Mouse (Mus musculus) forebrain, embryonic 10.5 days (tissue): ENCODE results near the gene Farp1. TPM values are rescaled to one million over a fixed set of nuclear protein-coding genes. Genes with fewer than 3 reads are reported as not detected.

ENCODE experiments used
- DNase-seq: peaks from one replicate; pipeline ENCODE4 v3.0.0-alpha.2; 2017; ENCODE audit warnings: low spot score; ENCODE audit errors: extremely low spot score
- H3K27ac ChIP-seq: fragments of 300-500 bp; sonication (generic); 2 replicates; pipeline ENCODE4 v1.5.1; 2016; ENCODE audit warnings: mild to moderate bottlenecking
- H3K27me3 ChIP-seq: fragments of 300-500 bp; sonication (generic); 2 replicates; pipeline ENCODE4 v1.6.1; 2016; ENCODE audit warnings: mild to moderate bottlenecking; ENCODE audit not compliant: poor library complexity, severe bottlenecking
- H3K36me3 ChIP-seq: fragments of 300-500 bp; sonication (generic); replicated peaks from 2 replicates; pipeline ENCODE4 v1.6.1; 2016; ENCODE audit warnings: mild to moderate bottlenecking, moderate library complexity
- H3K4me1 ChIP-seq: fragments of 300-500 bp; sonication (generic); 2 replicates; pipeline ENCODE4 v1.6.1; 2016
- H3K4me3 ChIP-seq: fragments of 300-500 bp; sonication (generic); 2 replicates; pipeline ENCODE4 v1.5.1; 2016; ENCODE audit warnings: mild to moderate bottlenecking, moderate library complexity
- H3K9me3 ChIP-seq: fragments of 300-500 bp; sonication (generic); 2 replicates; pipeline ENCODE4 v1.6.1; 2016; ENCODE audit warnings: mild to moderate bottlenecking, moderate library complexity
- WGBS: fragments of 180-500 bp; shearing (Covaris S2); methylation state at CpG from one replicate; pipeline ENCODE4 v1.1.7; 2016; 5-methylcytosine and 5-hydroxymethylcytosine counted together
- polyA plus RNA-seq: library from polyadenylated mRNA; unstranded; fragments of >200 nt; fragmentation: Nextera tagmentation; extraction: Ambion mirVana; gene quantifications from 2 replicates; pipeline ENCODE4 v1.2.1, GENCODE M21; 2016

Farp1 gene
- polyA plus RNA-seq, 1 experiment from 2014 or later = 22.9 TPM

DNA sequence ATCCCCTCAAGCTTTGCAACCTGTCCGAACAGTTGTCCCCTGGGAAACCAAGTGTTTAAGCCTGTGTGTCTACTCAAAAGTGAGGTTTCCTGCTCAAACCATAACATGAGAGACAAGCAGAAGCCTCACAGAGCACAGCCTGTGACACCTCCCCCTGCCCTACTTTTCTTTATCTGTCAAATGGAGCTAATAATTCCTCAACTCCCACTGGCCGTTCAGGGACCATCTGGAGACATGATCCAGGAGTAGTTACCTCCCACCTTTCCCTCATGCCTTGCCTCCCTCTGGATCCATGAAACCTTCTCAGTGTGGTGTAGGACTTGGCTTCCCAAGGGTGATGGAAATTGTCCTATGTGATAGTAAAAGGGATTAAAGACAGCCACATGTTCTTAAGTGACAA, 109.5 kb downstream of the Farp1 start:
- Histone ChIP-seq H3K9me3 (no peaks in the 10 kb centered on the region), H3K36me3 (no peaks in the 10 kb centered on the region), H3K4me1 (peaks cover 34% of the 10 kb centered on the region), H3K27ac (no peak overlapping the region), H3K27me3 (no peaks in the 10 kb centered on the region), H3K4me3 (no peak overlapping the region)
- no peak for DNase-seq
- 80% methylated on average over 2 of the region's 2 CpGs for WGBS

DNA sequence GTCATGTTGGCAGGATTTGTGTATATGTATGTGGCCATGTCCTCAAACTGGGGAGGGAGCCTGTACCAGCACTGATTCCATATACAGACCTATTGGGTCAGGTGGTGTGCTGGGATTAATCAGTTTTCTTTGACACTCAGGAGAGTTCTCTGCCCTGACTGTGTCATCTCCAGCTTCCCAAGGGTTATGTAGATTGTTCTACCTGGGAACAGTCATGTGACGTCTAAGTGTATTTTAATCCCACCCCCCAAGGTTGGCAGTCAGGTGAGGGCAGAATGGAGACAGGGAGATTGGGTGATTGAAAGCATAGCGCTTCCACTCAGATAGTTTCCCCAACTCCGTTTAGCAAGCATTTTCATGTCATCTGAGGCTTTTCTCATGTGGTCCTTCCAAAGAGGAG, 110.3 kb downstream of the Farp1 start:
- WGBS = 60% methylated on average over 3 of the region's 3 CpGs
- no peak for DNase-seq
- H3K4me3 ChIP-seq = no peak overlapping the region
- H3K36me3 ChIP-seq = no peaks in the 10 kb centered on the region
- H3K27me3 ChIP-seq = no peaks in the 10 kb centered on the region
- 0 out of 2 replicates have a peak overlapping the region, but pooled peaks have one; percentile 32 for H3K27ac ChIP-seq
- H3K9me3 ChIP-seq = no peaks in the 10 kb centered on the region
- H3K4me1 ChIP-seq = peaks cover 42% of the 10 kb centered on the region

DNA sequence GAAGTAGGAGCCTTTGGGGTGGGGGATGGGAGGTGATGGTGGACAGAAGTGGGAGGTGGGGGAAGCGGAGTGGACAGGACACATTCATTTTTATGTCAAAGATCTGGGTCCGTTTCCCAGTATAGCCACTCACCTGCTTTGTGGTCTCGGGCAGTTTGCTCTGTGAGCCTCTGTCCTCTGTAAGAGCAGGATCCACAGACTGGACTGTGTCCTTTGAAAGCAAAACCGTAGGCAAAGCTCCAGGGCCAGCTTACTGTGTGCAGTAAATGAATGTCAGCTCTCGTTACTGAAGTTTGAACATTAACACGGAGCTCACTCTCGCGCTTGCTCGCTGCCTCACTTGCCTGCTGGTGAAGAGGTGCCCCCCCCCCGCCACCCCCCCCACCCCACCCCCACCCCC, 110.7 kb downstream of the Farp1 start:
- no peak overlapping the region for H3K4me3 ChIP-seq
- 38% methylated on average over 9 of the region's 10 CpGs for WGBS
- H3K27ac ChIP-seq = 0 out of 2 replicates have a peak overlapping the region, but pooled peaks have one; percentile 32
- H3K36me3 ChIP-seq = no peaks in the 10 kb centered on the region
- H3K9me3 ChIP-seq = no peaks in the 10 kb centered on the region
- DNase-seq = no peak
- no peaks in the 10 kb centered on the region for H3K27me3 ChIP-seq
- H3K4me1 ChIP-seq = peaks cover 42% of the 10 kb centered on the region

DNA sequence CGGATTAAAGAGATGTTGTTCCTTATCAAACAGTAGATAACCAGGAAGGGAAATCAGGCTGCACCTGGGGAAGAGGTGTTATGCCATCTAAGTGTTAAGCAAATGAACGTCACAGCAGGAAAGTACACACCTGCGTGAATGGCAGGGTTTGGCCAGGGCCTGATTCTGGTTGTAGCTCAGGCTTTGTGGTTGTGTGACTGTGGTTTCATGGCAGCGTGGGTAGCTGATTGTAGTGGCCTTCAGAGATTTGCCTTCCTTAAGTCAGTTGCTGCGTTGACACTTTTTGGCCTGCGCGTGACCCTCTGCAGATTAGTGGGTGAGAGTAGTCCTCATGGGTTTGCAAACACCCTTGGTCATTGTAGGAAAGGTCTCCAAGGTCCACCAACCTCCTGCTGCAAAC, 111.2 kb downstream of the Farp1 start:
- H3K4me1 ChIP-seq = peaks cover 46% of the 10 kb centered on the region
- 59% methylated on average over 7 of the region's 7 CpGs for WGBS
- no peak overlapping the region for H3K4me3 ChIP-seq
- no peak overlapping the region for H3K27ac ChIP-seq
- H3K27me3 ChIP-seq = no peaks in the 10 kb centered on the region
- H3K9me3 ChIP-seq = no peaks in the 10 kb centered on the region
- no peak for DNase-seq
- H3K36me3 ChIP-seq = no peaks in the 10 kb centered on the region; the same call in 1 of the 2 replicates

DNA sequence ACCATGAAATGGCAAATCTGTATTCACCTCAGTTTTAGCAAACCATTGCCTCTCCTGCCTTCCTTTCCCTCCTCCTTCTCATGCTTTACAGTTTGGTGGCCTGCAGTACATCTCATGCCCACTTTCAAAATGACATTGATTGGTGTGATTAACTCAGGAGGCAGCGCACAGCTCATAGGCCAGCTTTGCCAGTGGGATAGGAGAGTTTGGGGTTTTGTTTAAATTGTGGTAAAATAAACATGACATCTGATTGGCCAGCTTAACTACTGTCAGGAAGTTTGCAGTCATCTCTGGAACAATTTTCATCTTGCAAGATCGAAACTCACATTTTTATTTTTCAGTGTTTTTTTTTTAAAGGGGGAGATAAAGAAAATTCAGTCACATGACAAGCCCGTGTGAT, 112.0 kb downstream of the Farp1 start:
- H3K9me3 ChIP-seq = no peaks in the 10 kb centered on the region
- no peak for DNase-seq
- 95% methylated on average over 3 of the region's 3 CpGs for WGBS
- H3K27me3 ChIP-seq = no peaks in the 10 kb centered on the region
- no peak overlapping the region for H3K27ac ChIP-seq
- H3K4me1 ChIP-seq = peaks cover 54% of the 10 kb centered on the region
- H3K36me3 ChIP-seq = no peaks in the 10 kb centered on the region; the same call in 1 of the 2 replicates
- no peak overlapping the region for H3K4me3 ChIP-seq

DNA sequence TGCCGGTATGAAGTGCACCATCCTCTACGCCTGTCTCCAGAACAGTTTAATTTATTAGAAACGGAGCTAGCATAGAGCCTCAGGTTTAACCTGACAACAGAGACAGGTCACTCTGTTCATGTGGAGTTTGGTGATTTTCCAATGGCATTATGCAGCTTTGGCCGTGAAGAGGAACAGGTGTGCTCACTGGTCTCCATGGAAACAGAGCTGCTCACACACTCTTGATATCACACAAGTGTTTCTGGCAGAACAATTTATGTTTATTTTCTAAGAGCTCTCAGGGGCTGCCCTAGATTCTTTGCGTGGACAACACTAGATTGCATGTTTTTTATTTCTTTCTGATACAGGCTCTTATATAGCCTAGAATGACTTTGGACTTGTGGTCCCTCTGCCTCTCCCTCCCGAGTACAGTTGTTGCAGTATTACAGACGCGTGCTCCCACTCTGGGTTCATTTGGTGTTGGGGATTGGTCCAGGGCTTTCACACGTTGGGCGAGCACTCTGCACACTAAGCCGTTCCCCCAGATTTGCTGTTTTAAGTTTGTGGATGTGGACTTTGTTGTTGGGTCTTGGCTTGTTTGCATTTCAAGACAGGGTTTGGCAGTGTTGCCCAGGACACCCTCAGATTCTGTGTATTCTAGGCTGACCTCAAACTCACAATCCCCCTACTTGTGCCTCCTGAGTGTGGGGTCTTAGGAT, 113.2 kb downstream of the Farp1 start:
- Histone ChIP-seq H3K4me3 (no peak overlapping the region), H3K27me3 (no peaks in the 10 kb centered on the region), H3K36me3 (no peaks in the 10 kb centered on the region; the same call in 1 of the 2 replicates), H3K27ac (no peak overlapping the region), H3K9me3 (no peaks in the 10 kb centered on the region), H3K4me1 (peaks cover 66% of the 10 kb centered on the region)
- DNase-seq = no peak
- 90% methylated on average over 11 of the region's 11 CpGs for WGBS

DNA sequence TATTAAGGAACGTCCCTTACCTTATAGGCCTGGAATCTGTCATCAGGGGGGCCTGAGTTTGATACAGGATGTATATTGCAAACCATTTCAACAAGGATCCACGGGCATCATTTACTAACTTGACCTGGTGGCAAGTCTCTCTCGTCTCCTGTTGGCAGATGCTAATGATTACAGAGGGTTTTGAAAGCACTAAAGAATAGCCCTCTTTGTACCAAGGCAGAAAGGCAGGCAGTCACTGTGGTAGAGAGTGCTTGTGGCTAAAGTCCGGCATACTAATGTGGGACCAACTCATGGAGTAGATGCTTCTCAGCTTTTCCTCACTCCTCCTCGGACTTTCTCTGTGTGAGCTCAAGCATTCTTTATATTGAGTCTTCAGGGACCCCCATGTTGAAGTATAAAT, 115.0 kb downstream of the Farp1 start:
- 68% methylated on average over 5 of the region's 5 CpGs for WGBS
- no peaks in the 10 kb centered on the region for H3K9me3 ChIP-seq
- DNase-seq = no peak
- H3K27ac ChIP-seq = no peak overlapping the region
- peaks cover 2% of the 10 kb centered on the region for H3K36me3 ChIP-seq
- H3K27me3 ChIP-seq = no peaks in the 10 kb centered on the region
- H3K4me1 ChIP-seq = peaks cover 66% of the 10 kb centered on the region
- H3K4me3 ChIP-seq = no peak overlapping the region

DNA sequence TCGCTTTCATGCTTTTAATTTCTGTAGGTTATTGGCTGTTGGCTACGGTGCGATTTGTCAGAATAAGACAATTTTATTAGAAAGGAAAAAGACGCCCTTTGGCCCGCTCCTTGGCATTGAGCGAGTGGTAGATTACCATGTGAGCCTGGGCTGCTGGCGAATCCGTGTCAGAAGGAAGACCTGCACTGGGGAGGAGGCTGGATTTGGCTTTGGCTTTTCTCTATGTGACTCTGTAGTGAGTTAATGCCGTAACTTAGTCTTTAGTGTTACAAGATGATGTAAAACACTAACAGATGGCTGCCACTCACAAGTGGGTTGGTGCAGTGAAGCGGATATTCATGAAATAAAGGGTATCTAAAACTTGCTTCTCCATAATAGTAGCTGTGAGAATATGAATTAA, 116.8 kb downstream of the Farp1 start:
- WGBS = 87% methylated on average over 10 of the region's 10 CpGs
- no peak for DNase-seq
- H3K9me3 ChIP-seq = peaks cover 5% of the 10 kb centered on the region; the same call in 1 of the 2 replicates
- no peaks in the 10 kb centered on the region for H3K27me3 ChIP-seq
- no peak overlapping the region for H3K4me3 ChIP-seq
- H3K27ac ChIP-seq = no peak overlapping the region
- peaks cover 10% of the 10 kb centered on the region for H3K36me3 ChIP-seq
- peaks cover 49% of the 10 kb centered on the region for H3K4me1 ChIP-seq

DNA sequence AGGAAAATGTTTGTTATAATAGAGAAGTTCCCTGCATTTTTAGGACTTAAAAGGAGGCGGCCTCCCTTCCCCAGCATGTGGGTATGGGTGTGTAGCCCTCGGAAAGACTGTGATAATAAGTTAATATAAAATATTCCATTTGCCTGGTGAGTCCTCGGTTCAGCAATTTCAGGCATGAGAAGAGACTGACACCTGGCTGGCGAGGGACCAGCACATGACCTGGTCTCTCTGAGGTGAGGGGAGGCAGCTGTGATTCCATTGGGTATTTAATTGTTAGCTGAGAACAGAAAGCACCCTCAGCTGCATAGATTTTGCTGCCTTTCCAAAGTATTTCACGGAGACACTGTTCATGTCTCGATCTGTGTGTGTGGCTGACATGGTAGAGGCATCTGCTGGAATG, 117.8 kb downstream of the Farp1 start:
- Histone ChIP-seq H3K4me1 (peaks cover 42% of the 10 kb centered on the region), H3K27ac (peak overlapping the region; percentile 8; the same call in 1 of the 2 replicates), H3K27me3 (no peaks in the 10 kb centered on the region), H3K36me3 (peaks cover 10% of the 10 kb centered on the region), H3K4me3 (no peak overlapping the region), H3K9me3 (peaks cover 5% of the 10 kb centered on the region; the same call in 1 of the 2 replicates)
- DNase-seq = no peak
- WGBS = 82% methylated on average over 6 of the region's 6 CpGs

DNA sequence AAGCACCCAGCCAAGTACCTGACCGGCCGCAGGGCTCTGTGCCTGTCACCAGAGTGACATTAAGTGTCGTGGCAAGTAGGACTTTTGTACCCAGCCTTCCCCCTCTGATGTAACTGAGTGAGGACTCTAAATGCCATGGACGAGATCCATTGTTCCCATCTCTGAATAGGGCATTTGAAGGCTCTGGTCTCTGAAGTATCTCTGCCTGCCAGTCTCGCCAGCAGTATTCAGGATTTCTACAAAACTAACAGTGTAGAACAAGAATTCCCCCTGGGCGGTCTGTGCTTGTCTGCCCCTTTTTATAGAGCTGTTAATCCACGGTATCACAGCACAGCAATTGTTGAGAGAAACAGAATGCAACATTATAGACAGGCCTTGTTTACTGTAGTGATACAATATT, 118.3 kb downstream of the Farp1 start:
- peaks cover 40% of the 10 kb centered on the region for H3K4me1 ChIP-seq
- peak overlapping the region; percentile 8; the same call in 1 of the 2 replicates for H3K27ac ChIP-seq
- H3K27me3 ChIP-seq = no peaks in the 10 kb centered on the region
- H3K36me3 ChIP-seq = peaks cover 10% of the 10 kb centered on the region
- WGBS = 45% methylated on average over 7 of the region's 7 CpGs
- peaks cover 5% of the 10 kb centered on the region; the same call in 1 of the 2 replicates for H3K9me3 ChIP-seq
- DNase-seq = no peak
- H3K4me3 ChIP-seq = no peak overlapping the region

DNA sequence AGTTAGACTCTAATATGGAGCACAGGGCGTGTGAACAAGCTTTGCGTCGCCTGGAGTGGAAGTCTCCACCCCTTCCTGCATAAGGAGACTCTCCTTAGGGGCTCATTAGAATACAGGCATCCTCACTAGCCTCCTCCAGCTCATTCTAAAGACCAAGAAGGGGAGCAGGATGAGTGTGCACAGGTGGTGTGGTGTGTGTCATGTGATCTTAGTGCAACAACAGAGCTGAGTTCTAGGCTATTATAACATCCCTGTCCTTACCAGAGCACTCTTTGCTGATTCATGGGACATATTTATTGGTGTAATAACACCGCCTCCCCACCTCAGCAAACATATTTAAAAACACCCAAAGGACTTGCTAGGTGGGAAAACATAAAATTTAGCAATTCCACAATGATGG, 120.2 kb downstream of the Farp1 start:
- H3K4me3 ChIP-seq = no peak overlapping the region
- peaks cover 42% of the 10 kb centered on the region for H3K4me1 ChIP-seq
- 92% methylated on average over 4 of the region's 4 CpGs for WGBS

DNA sequence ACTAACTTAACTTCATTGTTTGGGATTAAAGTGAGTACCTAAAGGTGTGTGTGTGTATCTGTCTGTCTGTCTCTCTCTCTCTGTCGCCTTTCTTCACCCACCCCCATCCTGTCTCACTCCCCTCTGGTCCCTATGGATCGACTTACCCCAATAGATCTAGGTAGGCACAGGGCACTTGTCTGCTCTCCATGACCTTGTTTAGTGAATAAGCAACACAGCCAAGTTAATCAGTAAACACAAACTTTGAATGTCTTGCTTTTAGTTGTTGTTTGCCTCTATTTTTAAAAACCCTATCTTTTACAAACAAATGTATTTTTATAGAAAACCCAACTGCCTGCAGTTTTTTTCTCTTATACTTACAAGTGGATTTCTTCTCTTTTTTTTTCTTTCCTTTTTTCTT, 123.6 kb downstream of the Farp1 start:
- peaks cover 12% of the 10 kb centered on the region for H3K4me1 ChIP-seq
- 81% methylated on average over 2 of the region's 2 CpGs for WGBS
- H3K27me3 ChIP-seq = no peaks in the 10 kb centered on the region
- H3K36me3 ChIP-seq = peaks cover 10% of the 10 kb centered on the region
- no peak overlapping the region for H3K4me3 ChIP-seq
- DNase-seq = no peak
- peaks cover 5% of the 10 kb centered on the region; the same call in 1 of the 2 replicates for H3K9me3 ChIP-seq
- no peak overlapping the region for H3K27ac ChIP-seq

More for the DNA sequence above, 120.2 kb downstream of the Farp1 start:
- Histone ChIP-seq H3K9me3 (peaks cover 5% of the 10 kb centered on the region; the same call in 1 of the 2 replicates), H3K27ac (no peak overlapping the region), H3K36me3 (peaks cover 10% of the 10 kb centered on the region), H3K27me3 (no peaks in the 10 kb centered on the region)
- no peak for DNase-seq

DNA sequence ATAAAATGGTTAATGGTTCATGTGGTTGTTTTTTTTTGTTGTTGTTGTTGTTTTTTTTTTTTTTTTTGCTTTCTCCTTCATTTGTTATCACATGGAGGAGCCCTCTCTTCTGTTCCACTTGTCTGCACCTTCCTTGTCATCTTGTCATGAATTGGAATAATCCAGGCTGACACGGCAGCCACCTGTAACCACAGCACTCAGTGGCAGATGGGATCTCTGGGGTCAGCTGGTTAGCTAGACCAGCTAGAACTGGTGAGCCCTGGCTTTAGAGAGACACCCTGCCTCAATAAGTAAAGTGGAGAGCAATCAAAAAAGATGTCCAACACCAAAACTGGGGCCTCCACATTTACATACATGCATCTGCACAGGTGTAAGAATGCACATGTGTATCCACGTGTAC, 127.8 kb downstream of the Farp1 start:
- no peaks in the 10 kb centered on the region for H3K9me3 ChIP-seq
- WGBS = 98% methylated on average over 2 of the region's 2 CpGs
- no peak overlapping the region for H3K4me3 ChIP-seq
- no peaks in the 10 kb centered on the region for H3K27me3 ChIP-seq
- 0 out of 2 replicates have a peak, but pooled peaks cover 2% of the 10 kb centered on the region for H3K36me3 ChIP-seq
- H3K27ac ChIP-seq = no peak overlapping the region
- peaks cover 14% of the 10 kb centered on the region; the same call in 1 of the 2 replicates for H3K4me1 ChIP-seq
- DNase-seq = no peak
